In the genomic region with DNA sequence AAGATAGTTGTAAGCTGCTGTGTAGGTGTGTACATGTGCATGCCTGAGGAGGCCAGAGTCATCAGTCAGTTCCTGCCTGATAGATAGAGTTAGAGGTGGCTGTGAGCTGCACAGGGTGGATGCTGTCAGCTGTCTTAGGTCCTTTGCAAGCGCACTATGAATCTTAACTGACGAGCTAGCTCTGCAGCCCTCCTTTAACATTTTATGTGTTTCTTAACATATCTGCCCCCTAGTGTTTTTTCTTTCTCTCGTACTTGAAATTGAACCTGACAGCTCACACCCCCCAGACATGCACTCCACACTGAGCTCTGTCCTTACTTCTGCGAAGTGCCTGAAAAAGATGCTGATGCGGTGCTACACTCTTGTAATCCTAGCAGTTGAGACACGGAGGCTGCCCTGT, we compare ENCODE assay signal across 12 mouse cellular contexts. TPM values are rescaled to one million over a fixed set of nuclear protein-coding genes. Genes with fewer than 3 reads are reported as not detected.
DNase-seq lines count a peak whose midpoint lies in the region; ATAC-seq lines count a peak whose summit lies in the region.
"Had no signal": no experiment of that assay in that cellular context is flagged by ENCODE, and none has a peak within 500 bp of the region (broad histone marks: within the 10 kb centered on the region; RNA-seq: fewer than 3 reads in every experiment).

No protein-coding gene starts in this region.

- H3K36me3 ChIP-seq in megakaryocyte, embryonic 14.5 days (replicated peaks; ENCODE audit: low read length), result peaks cover 69% of the 10 kb centered on the region

- peak; percentile 41 for DNase-seq in gastrocnemius, postnatal 25 days
- no peak for DNase-seq in gastrocnemius, postnatal 4 days (ENCODE audit: low spot score in 2 of 2)
- DNase-seq in brain, adult 2 months (ENCODE audit: low read depth, low spot score), result peak; percentile 53
- DNase-seq in skeletal muscle tissue, adult 2 months (ENCODE audit: low read depth, low spot score), result peak; percentile 89
- no peak for DNase-seq in yolk sac, embryonic 10.5 days (ENCODE audit: low spot score)
- DNase-seq in ovary, postnatal 10 days (ENCODE audit: low spot score), result no peak

- no peaks in the 10 kb centered on the region for H3K27me3 ChIP-seq in megakaryocyte, embryonic 14.5 days (replicated peaks)
- H3K27me3 ChIP-seq: hindbrain, embryonic 15.5 days; limb, embryonic 15.5 days had no signal

- ATAC-seq in megakaryocyte, adult 5-6 weeks (ENCODE audit: poor library complexity, severe bottlenecking), result no peak
- ATAC-seq: forebrain, embryonic 16.5 days had no signal

- H3K4me3 ChIP-seq in megakaryocyte, embryonic 14.5 days (replicated peaks), result peak overlapping the region; percentile 59
- H3K4me3 ChIP-seq: heart, embryonic 10.5 days; hindbrain, embryonic 15.5 days; limb, embryonic 15.5 days had no signal

- no peaks in the 10 kb centered on the region for H3K9me3 ChIP-seq in megakaryocyte, embryonic 14.5 days
- H3K9me3 ChIP-seq: heart, embryonic 10.5 days; hindbrain, embryonic 15.5 days; limb, embryonic 15.5 days had no signal

- H3K4me1 ChIP-seq in megakaryocyte, embryonic 14.5 days, result peaks cover 39% of the 10 kb centered on the region
- H3K4me1 ChIP-seq: limb, embryonic 15.5 days had no signal

RNA-seq across cellular contexts. Expression of a gene that starts 18.6 kb away (rescaled TPM):
- total RNA-seq in gastrocnemius, postnatal 25 days (2021), result 10 to 100 TPM; 21.5 to 24.7 TPM
- total RNA-seq in gastrocnemius, postnatal 4 days (2021), result 10 to 100 TPM; 16.2 to 18.4 TPM
- 1.4 and 3.2 TPM in 2 replicates for polyA plus RNA-seq in megakaryocyte, embryonic 14.5 days (2012; ENCODE audit: insufficient read depth, low replicate concordance)
- 74.6 and 82.1 TPM in 2 replicates for total RNA-seq in megakaryocyte, adult 5-6 weeks (2015)
- 80.8 and 83.2 TPM in 2 replicates for total RNA-seq in megakaryocyte, adult 5-6 weeks (2017)

RNA-seq across cellular contexts. Expression of a gene that starts 54.9 kb away (rescaled TPM):
- not detected for total RNA-seq in gastrocnemius, postnatal 25 days (2021)
- total RNA-seq in gastrocnemius, postnatal 4 days (2021), result under 1 TPM; 0.80 to 0.83 TPM
- 0.97 TPM in 1 of 2 replicates, not detected in the other for polyA plus RNA-seq in megakaryocyte, embryonic 14.5 days (2012; ENCODE audit: insufficient read depth, low replicate concordance)
- total RNA-seq in megakaryocyte, adult 5-6 weeks (2015), result not detected in 2 replicates
- total RNA-seq in megakaryocyte, adult 5-6 weeks (2017), result 0.81 TPM in 1 of 2 replicates, not detected in the other

Comparison
In these comparisons a context has a peak if more than half of its experiments do, and no peak if none do; other contexts are left out.
1. DNase-seq: peak in gastrocnemius, postnatal 25 days (single experiment), brain, adult 2 months (single experiment) and skeletal muscle tissue, adult 2 months (single experiment); none in gastrocnemius, postnatal 4 days (0 of 2), yolk sac, embryonic 10.5 days (single experiment) and ovary, postnatal 10 days (single experiment).